20 mouse cellular contexts compared by ENCODE assay signal in genomic region chr14:13336162-13336561, GRCm38 (mm10). TPM values are rescaled to one million over a fixed set of nuclear protein-coding genes. Genes with fewer than 3 reads are reported as not detected.
DNase-seq lines count a peak whose midpoint lies in the region; ATAC-seq and TF ChIP-seq lines count a peak whose summit lies in the region.
"Had no signal": no experiment of that assay in that cellular context is flagged by ENCODE, and none has a peak within 500 bp of the region (broad histone marks: within the 10 kb centered on the region; RNA-seq: fewer than 3 reads in every experiment).

No protein-coding gene starts in this region.

- no peaks in the 10 kb centered on the region for H3K27me3 ChIP-seq in forebrain, embryonic 15.5 days
- H3K27me3 ChIP-seq in forebrain, embryonic 16.5 days (replicated peaks; ENCODE audit: control insufficient read depth, insufficient read depth, low read length) = no peaks in the 10 kb centered on the region
- no peaks in the 10 kb centered on the region for H3K27me3 ChIP-seq in intestine, embryonic 16.5 days (replicated peaks; ENCODE audit: control insufficient read depth, insufficient read depth, low read length)
- H3K27me3 ChIP-seq: embryonic facial prominence, embryonic 12.5 days; limb, embryonic 12.5 days; liver, embryonic 13.5 days had no signal

- no peak for TF ChIP-seq CTCF in layer of hippocampus, adult 2 months (conservative IDR thresholded peaks at IDR 0.05)

- peaks cover 4% of the 10 kb centered on the region; the same call in 1 of the 2 replicates for H3K4me1 ChIP-seq in forebrain, embryonic 15.5 days
- H3K4me1 ChIP-seq in forebrain, embryonic 16.5 days (replicated peaks; ENCODE audit: control insufficient read depth, insufficient read depth, low read length) = no peaks in the 10 kb centered on the region
- no peaks in the 10 kb centered on the region for H3K4me1 ChIP-seq in intestine, embryonic 16.5 days (ENCODE audit: control insufficient read depth, insufficient read depth, low read length)
- H3K4me1 ChIP-seq: embryonic facial prominence, embryonic 12.5 days; limb, embryonic 12.5 days; liver, embryonic 13.5 days had no signal

- H3K36me3 ChIP-seq in forebrain, embryonic 15.5 days = no peaks in the 10 kb centered on the region
- H3K36me3 ChIP-seq in forebrain, embryonic 16.5 days (ENCODE audit: control insufficient read depth, insufficient read depth) = no peaks in the 10 kb centered on the region
- no peaks in the 10 kb centered on the region for H3K36me3 ChIP-seq in intestine, embryonic 16.5 days (ENCODE audit: control insufficient read depth, insufficient read depth, low read length)
- H3K36me3 ChIP-seq: embryonic facial prominence, embryonic 12.5 days; limb, embryonic 12.5 days; liver, embryonic 13.5 days had no signal

- no peak overlapping the region for H3K4me2 ChIP-seq in forebrain, embryonic 15.5 days (replicated peaks)
- no peak overlapping the region for H3K4me2 ChIP-seq in forebrain, embryonic 16.5 days (ENCODE audit: low read length)
- H3K4me2 ChIP-seq in intestine, embryonic 16.5 days (ENCODE audit: low read depth, low read length) = no peak overlapping the region
- H3K4me2 ChIP-seq: embryonic facial prominence, embryonic 12.5 days; limb, embryonic 12.5 days; liver, embryonic 13.5 days had no signal

- DNase-seq in layer of hippocampus, adult 2 months (ENCODE audit: low spot score in 2 of 2) = peak; percentile 28 to 51
- no peak for DNase-seq in layer of hippocampus, adult 9-10 months (ENCODE audit: low spot score)
- peak; percentile 52 to 59 for DNase-seq in right cerebral cortex, postnatal 10 days (ENCODE audit: low spot score in 2 of 2)
- DNase-seq in right cerebral cortex, postnatal 14 days = no peak
- DNase-seq: adrenal gland, adult 8-10 months; cerebellum, adult 18-20 months; heart, adult 11 months; kidney, adult 11 months; liver, embryonic 13.5 days; midbrain, embryonic 14.5 days; thymus, postnatal 36 days had no signal

- H3K9ac ChIP-seq in forebrain, embryonic 15.5 days (replicated peaks) = no peak overlapping the region
- no peak overlapping the region for H3K9ac ChIP-seq in forebrain, embryonic 16.5 days (replicated peaks; ENCODE audit: low read depth, low read length)
- H3K9ac ChIP-seq in intestine, embryonic 16.5 days (ENCODE audit: low read depth, low read length) = no peak overlapping the region
- H3K9ac ChIP-seq: embryonic facial prominence, embryonic 12.5 days; limb, embryonic 12.5 days; liver, embryonic 13.5 days had no signal

- H3K9me3 ChIP-seq in forebrain, embryonic 15.5 days = no peaks in the 10 kb centered on the region
- no peaks in the 10 kb centered on the region for H3K9me3 ChIP-seq in forebrain, embryonic 16.5 days (ENCODE audit: control insufficient read depth, low read length)
- no peaks in the 10 kb centered on the region for H3K9me3 ChIP-seq in intestine, embryonic 16.5 days (ENCODE audit: control insufficient read depth, low read length)
- H3K9me3 ChIP-seq: embryonic facial prominence, embryonic 12.5 days; limb, embryonic 12.5 days; liver, embryonic 13.5 days had no signal

- ATAC-seq in forebrain, embryonic 15.5 days (replicated peaks) = 0 out of 2 replicates have a peak, but pooled peaks have one; percentile 32
- ATAC-seq in forebrain, embryonic 16.5 days = no peak; the same call in 1 of the 2 replicates
- no peak for ATAC-seq in intestine, embryonic 16.5 days

- no peak overlapping the region for H3K27ac ChIP-seq in forebrain, embryonic 15.5 days (replicated peaks)
- H3K27ac ChIP-seq in forebrain, embryonic 16.5 days (ENCODE audit: low read length) = no peak overlapping the region
- peak overlapping the region; percentile 24; the same call in 1 of the 2 replicates for H3K27ac ChIP-seq in layer of hippocampus, adult 2 months
- no peak overlapping the region for H3K27ac ChIP-seq in intestine, embryonic 16.5 days (ENCODE audit: low read length)
- H3K27ac ChIP-seq: embryonic facial prominence, embryonic 12.5 days; kidney, postnatal 0 days; limb, embryonic 12.5 days; liver, embryonic 13.5 days; stomach, postnatal 0 days had no signal

- WGBS in forebrain, embryonic 15.5 days = 56% methylated on average over 4 of the region's 4 CpGs
- 50% methylated on average over 4 of the region's 4 CpGs for WGBS in forebrain, embryonic 16.5 days
- WGBS in intestine, embryonic 16.5 days = 58% methylated on average over 4 of the region's 4 CpGs

- H3K4me3 ChIP-seq in forebrain, embryonic 15.5 days = no peak overlapping the region
- H3K4me3 ChIP-seq in forebrain, embryonic 16.5 days (replicated peaks; ENCODE audit: low read length) = no peak overlapping the region
- H3K4me3 ChIP-seq in layer of hippocampus, adult 2 months = no peak overlapping the region
- H3K4me3 ChIP-seq in intestine, embryonic 16.5 days (ENCODE audit: low read length) = no peak overlapping the region
- H3K4me3 ChIP-seq: embryonic facial prominence, embryonic 12.5 days; limb, embryonic 12.5 days; liver, embryonic 13.5 days had no signal

RNA-seq across cellular contexts. Expression of gene Synpr, which starts 51.6 kb away (rescaled TPM):
- polyA plus RNA-seq in forebrain, embryonic 15.5 days (2015; fragmentation: Nextera tagmentation; extraction: Ambion mirVana) = 25.3 and 25.8 TPM in 2 replicates
- 29.0 and 31.9 TPM in 2 replicates for polyA plus RNA-seq in forebrain, embryonic 16.5 days (2015; fragmentation: Nextera tagmentation; extraction: Ambion mirVana)
- 100 to 1,000 TPM; 178 to 179 TPM for total RNA-seq in layer of hippocampus, adult 2 months (2021)
- polyA plus RNA-seq in intestine, embryonic 16.5 days (2015; fragmentation: Nextera tagmentation; extraction: Ambion mirVana) = 1.5 and 1.7 TPM in 2 replicates
- total RNA-seq: gastrocnemius, adult 8-10 months; hematopoietic stem cell, adult 5-6 weeks had no signal

Comparison
In these comparisons a context has a peak if more than half of its experiments do, and no peak if none do; other contexts are left out.
1. DNase-seq: peak in layer of hippocampus, adult 2 months (2 of 2) and right cerebral cortex, postnatal 10 days (2 of 2); none in layer of hippocampus, adult 9-10 months (single experiment) and right cerebral cortex, postnatal 14 days (single experiment).